In genomic region chr2:26544265-26544664, GRCm38 (mm10) we compare ENCODE assay signal across 13 mouse cellular contexts. TPM values are rescaled to one million over a fixed set of nuclear protein-coding genes. Genes with fewer than 3 reads are reported as not detected.
DNase-seq lines count a peak whose midpoint lies in the region; ATAC-seq lines count a peak whose summit lies in the region.
"Had no signal": no experiment of that assay in that cellular context is flagged by ENCODE, and none has a peak within 500 bp of the region (broad histone marks: within the 10 kb centered on the region; RNA-seq: fewer than 3 reads in every experiment).

No protein-coding gene starts in this region.

- H3K27me3 ChIP-seq in hindbrain, embryonic 13.5 days = no peaks in the 10 kb centered on the region
- H3K27me3 ChIP-seq in hindbrain, embryonic 11.5 days (ENCODE audit: control insufficient read depth, insufficient read depth, low read length) = no peaks in the 10 kb centered on the region
- H3K27me3 ChIP-seq in heart, embryonic 15.5 days = no peaks in the 10 kb centered on the region
- H3K27me3 ChIP-seq in forebrain, embryonic 16.5 days (replicated peaks; ENCODE audit: control insufficient read depth, insufficient read depth, low read length) = no peaks in the 10 kb centered on the region

- no peak overlapping the region for H3K9ac ChIP-seq in hindbrain, embryonic 13.5 days
- H3K9ac ChIP-seq in hindbrain, embryonic 11.5 days (ENCODE audit: low read depth, low read length) = no peak overlapping the region
- no peak overlapping the region for H3K9ac ChIP-seq in heart, embryonic 15.5 days
- no peak overlapping the region for H3K9ac ChIP-seq in forebrain, embryonic 16.5 days (replicated peaks; ENCODE audit: low read depth, low read length)

- peaks cover 47% of the 10 kb centered on the region for H3K4me1 ChIP-seq in hindbrain, embryonic 13.5 days (replicated peaks)
- H3K4me1 ChIP-seq in hindbrain, embryonic 11.5 days (replicated peaks; ENCODE audit: control insufficient read depth, insufficient read depth, low read length) = peaks cover 17% of the 10 kb centered on the region
- H3K4me1 ChIP-seq in heart, embryonic 15.5 days (replicated peaks) = peaks cover 43% of the 10 kb centered on the region
- H3K4me1 ChIP-seq in forebrain, embryonic 16.5 days (replicated peaks; ENCODE audit: control insufficient read depth, insufficient read depth, low read length) = peaks cover 13% of the 10 kb centered on the region

- no peaks in the 10 kb centered on the region for H3K9me3 ChIP-seq in hindbrain, embryonic 13.5 days
- H3K9me3 ChIP-seq in hindbrain, embryonic 11.5 days (ENCODE audit: control insufficient read depth, low read length) = no peaks in the 10 kb centered on the region
- H3K9me3 ChIP-seq in heart, embryonic 15.5 days (replicated peaks) = no peaks in the 10 kb centered on the region
- H3K9me3 ChIP-seq in forebrain, embryonic 16.5 days (ENCODE audit: control insufficient read depth, low read length) = no peaks in the 10 kb centered on the region
- H3K9me3 ChIP-seq: forebrain, embryonic 10.5 days had no signal

- H3K4me2 ChIP-seq in hindbrain, embryonic 13.5 days = no peak overlapping the region
- no peak overlapping the region for H3K4me2 ChIP-seq in hindbrain, embryonic 11.5 days (replicated peaks; ENCODE audit: low read depth, low read length)
- no peak overlapping the region for H3K4me2 ChIP-seq in heart, embryonic 15.5 days
- H3K4me2 ChIP-seq in forebrain, embryonic 16.5 days (ENCODE audit: low read length) = no peak overlapping the region

- H3K27ac ChIP-seq in hindbrain, embryonic 13.5 days = 0 out of 2 replicates have a peak overlapping the region, but pooled peaks have one; percentile 1
- no peak overlapping the region for H3K27ac ChIP-seq in hindbrain, embryonic 11.5 days (ENCODE audit: low read depth, low read length)
- H3K27ac ChIP-seq in heart, embryonic 15.5 days = peak overlapping the region; percentile 70
- H3K27ac ChIP-seq in forebrain, embryonic 16.5 days (ENCODE audit: low read length) = no peak overlapping the region
- H3K27ac ChIP-seq: forebrain, embryonic 10.5 days had no signal

- DNase-seq in hindbrain, embryonic 11.5 days (ENCODE audit: low spot score) = no peak
- peak; percentile 32 to 39 for DNase-seq in adrenal gland, adult 18-20 months (ENCODE audit: low spot score in 2 of 2)
- peak; percentile 67 to 78 for DNase-seq in kidney, postnatal 4 days
- DNase-seq in yolk sac, embryonic 10.5 days (ENCODE audit: low spot score) = no peak
- DNase-seq: cerebellum, postnatal 25 days; right cerebral cortex, postnatal 4 days had no signal

- WGBS in hindbrain, embryonic 13.5 days = 64% methylated on average over 3 of the region's 3 CpGs
- 72% methylated on average over 3 of the region's 3 CpGs for WGBS in hindbrain, embryonic 11.5 days
- WGBS in heart, embryonic 15.5 days = 18% methylated on average over 3 of the region's 3 CpGs
- 64% methylated on average over 3 of the region's 3 CpGs for WGBS in forebrain, embryonic 16.5 days

- ATAC-seq in hindbrain, embryonic 13.5 days (ENCODE audit: low FRiP score) = no peak
- ATAC-seq in hindbrain, embryonic 11.5 days (ENCODE audit: low FRiP score) = no peak
- ATAC-seq in heart, embryonic 15.5 days (replicated peaks; ENCODE audit: insufficient number of reproducible peaks, insufficient read depth, low FRiP score, low read depth) = peak; percentile 59
- ATAC-seq in inflammation-experienced regulatory T-cells, adult 6 months = no peak
- no peak for ATAC-seq in forebrain, embryonic 16.5 days

- no peak overlapping the region for H3K4me3 ChIP-seq in hindbrain, embryonic 13.5 days
- H3K4me3 ChIP-seq in hindbrain, embryonic 11.5 days (ENCODE audit: low read depth, low read length) = no peak overlapping the region
- no peak overlapping the region for H3K4me3 ChIP-seq in heart, embryonic 15.5 days
- no peak overlapping the region for H3K4me3 ChIP-seq in forebrain, embryonic 16.5 days (replicated peaks; ENCODE audit: low read length)
- H3K4me3 ChIP-seq: forebrain, embryonic 10.5 days; myocyte had no signal

- H3K36me3 ChIP-seq in hindbrain, embryonic 13.5 days = no peaks in the 10 kb centered on the region
- H3K36me3 ChIP-seq in hindbrain, embryonic 11.5 days (ENCODE audit: control insufficient read depth, insufficient read depth, low read length) = no peaks in the 10 kb centered on the region
- no peaks in the 10 kb centered on the region for H3K36me3 ChIP-seq in heart, embryonic 15.5 days
- no peaks in the 10 kb centered on the region for H3K36me3 ChIP-seq in forebrain, embryonic 16.5 days (ENCODE audit: control insufficient read depth, insufficient read depth)
- H3K36me3 ChIP-seq: forebrain, embryonic 10.5 days had no signal

RNA-seq across cellular contexts. Expression of gene Notch1, which starts 27.8 kb away (rescaled TPM):
- 17.5 and 19.2 TPM in 2 replicates for polyA plus RNA-seq in hindbrain, embryonic 13.5 days (2015; fragmentation: Nextera tagmentation; extraction: Ambion mirVana)
- polyA plus RNA-seq in hindbrain, embryonic 11.5 days (2014; fragmentation: Nextera tagmentation; extraction: Ambion mirVana) = 48.9 and 66.8 TPM in 2 replicates
- total RNA-seq in adrenal gland, adult 18-20 months (2021) = 10 to 100 TPM; 21.5 to 22.0 TPM
- 10.8 and 24.2 TPM in 2 replicates for polyA plus RNA-seq in heart, embryonic 15.5 days (2015; fragmentation: Nextera tagmentation; extraction: Ambion mirVana)
- polyA plus RNA-seq in inflammation-experienced regulatory T-cells, adult 6 months (2017; shearing (Covaris generic)) = 10 to 100 TPM; 24.9 to 41.2 (median 27.0) TPM
- polyA plus RNA-seq in forebrain, embryonic 16.5 days (2015; fragmentation: Nextera tagmentation; extraction: Ambion mirVana) = 20.2 and 23.6 TPM in 2 replicates

RNA-seq across cellular contexts. Expression of gene Egfl7, which starts 35.5 kb away (rescaled TPM):
- 72.2 and 78.9 TPM in 2 replicates for polyA plus RNA-seq in hindbrain, embryonic 13.5 days (2015; fragmentation: Nextera tagmentation; extraction: Ambion mirVana)
- polyA plus RNA-seq in hindbrain, embryonic 11.5 days (2014; fragmentation: Nextera tagmentation; extraction: Ambion mirVana) = 62.7 and 65.2 TPM in 2 replicates
- total RNA-seq in adrenal gland, adult 18-20 months (2021) = 100 to 1,000 TPM in 1 of 2 experiments, 10 to 100 TPM in 1; 97.9 to 102 TPM
- 159 and 197 TPM in 2 replicates for polyA plus RNA-seq in heart, embryonic 15.5 days (2015; fragmentation: Nextera tagmentation; extraction: Ambion mirVana)
- polyA plus RNA-seq in inflammation-experienced regulatory T-cells, adult 6 months (2017; shearing (Covaris generic)) = 1 to 10 TPM in 2 of 3 experiments, not detected in 1; 1.7 to 2.3 TPM
- polyA plus RNA-seq in forebrain, embryonic 16.5 days (2015; fragmentation: Nextera tagmentation; extraction: Ambion mirVana) = 59.5 and 61.7 TPM in 2 replicates

RNA-seq across cellular contexts. Expression of gene Gm20532, which starts 42.2 kb away (rescaled TPM):
- not detected in 2 replicates for polyA plus RNA-seq in hindbrain, embryonic 13.5 days (2015; fragmentation: Nextera tagmentation; extraction: Ambion mirVana)
- not detected in 2 replicates for polyA plus RNA-seq in hindbrain, embryonic 11.5 days (2014; fragmentation: Nextera tagmentation; extraction: Ambion mirVana)
- not detected for total RNA-seq in adrenal gland, adult 18-20 months (2021)
- not detected in 2 replicates for polyA plus RNA-seq in heart, embryonic 15.5 days (2015; fragmentation: Nextera tagmentation; extraction: Ambion mirVana)
- polyA plus RNA-seq in inflammation-experienced regulatory T-cells, adult 6 months (2017; shearing (Covaris generic)) = not detected
- not detected in 2 replicates for polyA plus RNA-seq in forebrain, embryonic 16.5 days (2015; fragmentation: Nextera tagmentation; extraction: Ambion mirVana)
- polyA plus RNA-seq: forebrain, embryonic 10.5 days; limb, embryonic 11.5 days; myocyte had no signal

RNA-seq across cellular contexts. Expression of gene Agpat2, which starts 60.0 kb away (rescaled TPM):
- polyA plus RNA-seq in hindbrain, embryonic 13.5 days (2015; fragmentation: Nextera tagmentation; extraction: Ambion mirVana) = 6.8 and 7.0 TPM in 2 replicates
- 7.3 and 7.5 TPM in 2 replicates for polyA plus RNA-seq in hindbrain, embryonic 11.5 days (2014; fragmentation: Nextera tagmentation; extraction: Ambion mirVana)
- 100 to 1,000 TPM; 431 to 896 TPM for total RNA-seq in adrenal gland, adult 18-20 months (2021)
- 19.9 and 26.3 TPM in 2 replicates for polyA plus RNA-seq in heart, embryonic 15.5 days (2015; fragmentation: Nextera tagmentation; extraction: Ambion mirVana)
- polyA plus RNA-seq in inflammation-experienced regulatory T-cells, adult 6 months (2017; shearing (Covaris generic)) = 1 to 10 TPM; 6.6 to 9.1 (median 7.4) TPM
- polyA plus RNA-seq in forebrain, embryonic 16.5 days (2015; fragmentation: Nextera tagmentation; extraction: Ambion mirVana) = 3.7 and 4.0 TPM in 2 replicates

Comparison
In these comparisons a context has a peak if more than half of its experiments do, and no peak if none do; other contexts are left out.
1. H3K27ac ChIP-seq: peak in hindbrain, embryonic 13.5 days (single experiment) and heart, embryonic 15.5 days (single experiment); none in hindbrain, embryonic 11.5 days (single experiment) and forebrain, embryonic 16.5 days (single experiment).
2. DNase-seq: peak in adrenal gland, adult 18-20 months (2 of 2) and kidney, postnatal 4 days (2 of 2); none in hindbrain, embryonic 11.5 days (single experiment) and yolk sac, embryonic 10.5 days (single experiment).
3. RNA of gene Egfl7, which starts 35.5 kb away (polyA plus RNA-seq): 159 to 197 TPM in heart, embryonic 15.5 days, 72.2 to 78.9 TPM in hindbrain, embryonic 13.5 days, 62.7 to 65.2 TPM in hindbrain, embryonic 11.5 days and 59.5 to 61.7 TPM in forebrain, embryonic 16.5 days; 1.7 to 2.3 TPM in inflammation-experienced regulatory T-cells, adult 6 months; every median in the first group is over 10 times any median in the second.